15 mouse cellular contexts compared by ENCODE assay signal in genomic region chr2:156260968-156261367, GRCm38 (mm10). TPM values are rescaled to one million over a fixed set of nuclear protein-coding genes. Genes with fewer than 3 reads are reported as not detected.
DNase-seq lines count a peak whose midpoint lies in the region; ATAC-seq and TF ChIP-seq lines count a peak whose summit lies in the region.
"Had no signal": no experiment of that assay in that cellular context is flagged by ENCODE, and none has a peak within 500 bp of the region (broad histone marks: within the 10 kb centered on the region; RNA-seq: fewer than 3 reads in every experiment).

No protein-coding gene starts in this region.

- TF ChIP-seq POLR2A in CH12.LX (IDR thresholded peaks at IDR 0.05; ENCODE audit: low read depth, low read length) = no peak
- no peak for TF ChIP-seq POLR2A in cortical plate, adult 2 months (IDR thresholded peaks at IDR 0.05; ENCODE audit: extremely low read depth, insufficient read depth, low read length)

- no peaks in the 10 kb centered on the region; the same call in 1 of the 2 replicates for H3K79me2 ChIP-seq in CH12.LX (replicated peaks; ENCODE audit: control insufficient read depth, extremely low read depth, insufficient read depth, poor library complexity, severe bottlenecking)

- no peak for ATAC-seq in liver, postnatal 0 days
- no peak for ATAC-seq in liver, embryonic 12.5 days
- no peak for ATAC-seq in granulocyte monocyte progenitor cell, adult 5-6 weeks (replicated peaks; ENCODE audit: poor library complexity, severe bottlenecking)
- ATAC-seq: forebrain, embryonic 15.5 days had no signal

- peaks cover 17% of the 10 kb centered on the region for H3K4me1 ChIP-seq in liver, postnatal 0 days (ENCODE audit: insufficient read depth)
- peaks cover 17% of the 10 kb centered on the region for H3K4me1 ChIP-seq in liver, embryonic 12.5 days
- H3K4me1 ChIP-seq in CH12.LX (ENCODE audit: control insufficient read depth in 1 of 2, insufficient read depth in 2 of 2) = peaks cover 30 to 81% of the 10 kb centered on the region in 2 experiments
- peaks cover 2% of the 10 kb centered on the region for H3K4me1 ChIP-seq in cortical plate, adult 2 months (ENCODE audit: control insufficient read depth, insufficient read depth, low read length)
- H3K4me1 ChIP-seq: embryonic facial prominence, embryonic 12.5 days had no signal

- TF ChIP-seq EP300 in liver, postnatal 0 days (IDR thresholded peaks at IDR 0.05; ENCODE audit: low read depth) = no peak
- TF ChIP-seq EP300 in CH12.LX (IDR thresholded peaks at IDR 0.05; ENCODE audit: low read length) = no peak

- H3K27ac ChIP-seq in gastrocnemius, adult 2 months = no peak overlapping the region
- no peak overlapping the region for H3K27ac ChIP-seq in liver, postnatal 0 days (ENCODE audit: low read depth)
- no peak overlapping the region for H3K27ac ChIP-seq in liver, embryonic 12.5 days
- H3K27ac ChIP-seq in CH12.LX (ENCODE audit: insufficient read depth, low read depth) = no peak overlapping the region
- no peak overlapping the region for H3K27ac ChIP-seq in cortical plate, adult 2 months (ENCODE audit: insufficient read depth, low read length)
- H3K27ac ChIP-seq: embryonic facial prominence, embryonic 12.5 days; forebrain, embryonic 15.5 days; heart, embryonic 10.5 days; hindbrain, embryonic 12.5 days had no signal

- intact Hi-C loops in gastrocnemius, adult 2 months (cut with DNase I) = no loop called here

- no peak for DNase-seq in gastrocnemius, adult 2 months
- DNase-seq in gastrocnemius, postnatal 25 days = no peak
- DNase-seq in liver, postnatal 0 days = no peak
- DNase-seq in CH12.LX (ENCODE audit: extremely low read depth) = no peak
- no peak for DNase-seq in right cerebral cortex, postnatal 14 days
- DNase-seq: adrenal gland, adult 2 months; thymus, postnatal 4 days had no signal

- H3K4me3 ChIP-seq in gastrocnemius, adult 2 months = no peak overlapping the region
- no peak overlapping the region for H3K4me3 ChIP-seq in liver, postnatal 0 days (ENCODE audit: low read depth, low read length)
- H3K4me3 ChIP-seq in liver, embryonic 12.5 days = no peak overlapping the region
- H3K4me3 ChIP-seq in CH12.LX (replicated peaks in 1 of 3; ENCODE audit: low read depth in 2 of 3, low read length in 2 of 3, poor library complexity in 1 of 3) = no peak overlapping the region
- H3K4me3 ChIP-seq in cortical plate, adult 2 months (ENCODE audit: insufficient read depth, low read length) = no peak overlapping the region
- H3K4me3 ChIP-seq: embryonic facial prominence, embryonic 12.5 days; forebrain, embryonic 15.5 days; heart, embryonic 10.5 days; hindbrain, embryonic 12.5 days had no signal

- TF ChIP-seq CTCF in gastrocnemius, adult 2 months (IDR thresholded peaks at IDR 0.05) = peak; percentile 51
- TF ChIP-seq CTCF in liver, postnatal 0 days (IDR thresholded peaks at IDR 0.05; ENCODE audit: low read depth) = peak; percentile 50
- TF ChIP-seq CTCF in CH12.LX (conservative IDR thresholded peaks at IDR 0.05 in 1 of 2, IDR thresholded peaks at IDR 0.05 in 1 of 2; ENCODE audit: low read depth in 2 of 2, low read length in 2 of 2) = peak in 1 of 2 experiments; percentile 54; a peak in 2 of 4 replicates
- peak; percentile 20; the same call in 1 of the 2 replicates for TF ChIP-seq CTCF in cortical plate, adult 2 months (IDR thresholded peaks at IDR 0.05; ENCODE audit: extremely low read depth, insufficient read depth, low read length)

- H3K27me3 ChIP-seq in liver, postnatal 0 days (ENCODE audit: insufficient read depth, low read length) = no peaks in the 10 kb centered on the region
- H3K27me3 ChIP-seq in liver, embryonic 12.5 days (replicated peaks) = no peaks in the 10 kb centered on the region
- no peaks in the 10 kb centered on the region for H3K27me3 ChIP-seq in CH12.LX (replicated peaks)
- H3K27me3 ChIP-seq: embryonic facial prominence, embryonic 12.5 days; forebrain, embryonic 15.5 days; hindbrain, embryonic 12.5 days had no signal

- WGBS in liver, postnatal 0 days (ENCODE audit: insufficient replicate concordance) = 86% methylated on average over 2 of the region's 2 CpGs
- WGBS in liver, embryonic 12.5 days (ENCODE audit: insufficient replicate concordance) = 82% methylated on average over 2 of the region's 2 CpGs

- peak; percentile 55 for TF ChIP-seq RAD21 in CH12.LX (IDR thresholded peaks at IDR 0.05; ENCODE audit: low read depth, low read length)

- in situ Hi-C loops in CH12.LX (cut with MboI; ENCODE audit: low pct_ligation_motif_present, low pct_unique_long_range_greater_than_20kb, low sequenced_read_pairs) = no loop called here

- H3K9ac ChIP-seq in liver, postnatal 0 days (replicated peaks) = no peak overlapping the region
- H3K9ac ChIP-seq in liver, embryonic 12.5 days = no peak overlapping the region
- H3K9ac ChIP-seq in CH12.LX (ENCODE audit: insufficient read depth, low read depth) = no peak overlapping the region
- H3K9ac ChIP-seq: embryonic facial prominence, embryonic 12.5 days; forebrain, embryonic 15.5 days; hindbrain, embryonic 12.5 days had no signal

- H3K36me3 ChIP-seq in liver, postnatal 0 days (replicated peaks; ENCODE audit: insufficient read depth, low read length) = peaks cover 6% of the 10 kb centered on the region; the same call in 1 of the 2 replicates
- peaks cover 26% of the 10 kb centered on the region for H3K36me3 ChIP-seq in liver, embryonic 12.5 days
- peaks cover 10 to 49% of the 10 kb centered on the region in 2 experiments for H3K36me3 ChIP-seq in CH12.LX (replicated peaks in 1 of 2; ENCODE audit: control insufficient read depth in 1 of 2, insufficient read depth in 1 of 2, low read length in 1 of 2)

- no peak overlapping the region for H3K4me2 ChIP-seq in liver, postnatal 0 days (ENCODE audit: low read depth, low read length)
- H3K4me2 ChIP-seq in liver, embryonic 12.5 days = no peak overlapping the region
- H3K4me2 ChIP-seq in CH12.LX (ENCODE audit: insufficient read depth, low read depth, poor library complexity, severe bottlenecking) = no peak overlapping the region
- H3K4me2 ChIP-seq: embryonic facial prominence, embryonic 12.5 days; forebrain, embryonic 15.5 days; hindbrain, embryonic 12.5 days had no signal

- no peaks in the 10 kb centered on the region for H3K9me3 ChIP-seq in liver, postnatal 0 days (ENCODE audit: low read length)
- H3K9me3 ChIP-seq in liver, embryonic 12.5 days (replicated peaks) = no peaks in the 10 kb centered on the region
- no peaks in the 10 kb centered on the region for H3K9me3 ChIP-seq in CH12.LX (replicated peaks; ENCODE audit: low read length)
- H3K9me3 ChIP-seq: embryonic facial prominence, embryonic 12.5 days; forebrain, embryonic 15.5 days; G1E; heart, embryonic 10.5 days; hindbrain, embryonic 12.5 days had no signal

- dilution Hi-C loops in CH12.LX (cut with MboI; ENCODE audit: extremely low pct_ligation_motif_present, extremely low pct_unique_long_range_greater_than_20kb, low sequenced_read_pairs) = no loop called here

TF ChIP-seq in CH12.LX, 34 proteins besides CTCF, POLR2A, EP300 and RAD21:
- no peak for TF ChIP-seq JUN (IDR thresholded peaks at IDR 0.05; ENCODE audit: insufficient read depth, low read depth, low read length)
- TF ChIP-seq MEF2A (IDR thresholded peaks at IDR 0.05; ENCODE audit: borderline replicate concordance, low read depth, low read length) = no peak
- TF ChIP-seq IRF4 (IDR thresholded peaks at IDR 0.05; ENCODE audit: low read depth, low read length) = no peak
- TF ChIP-seq SMC3 (IDR thresholded peaks at IDR 0.05; ENCODE audit: low read depth, low read length) = peak; percentile 18; the same call in 1 of the 2 replicates

RNA-seq across cellular contexts. Expression of gene Cnbd2, which starts 51.1 kb away (rescaled TPM):
- under 1 TPM; 0.86 to 0.92 TPM for total RNA-seq in gastrocnemius, adult 2 months (2021)
- under 1 TPM; 0.84 to 0.91 TPM for total RNA-seq in gastrocnemius, postnatal 25 days (2021)
- polyA plus RNA-seq in liver, postnatal 0 days (2015; fragmentation: Nextera tagmentation; extraction: Ambion mirVana) = 3.5 and 4.0 TPM in 2 replicates
- polyA plus RNA-seq in liver, embryonic 12.5 days (2016; fragmentation: Nextera tagmentation; extraction: Ambion mirVana) = 2.0 TPM in 2 replicates
- total RNA-seq in CH12.LX (2012; rRNA removed) (2.1 and 3.0 TPM in 2 replicates), CH12.LX (2014; rRNA removed) (0.99 and 1.0 TPM in 2 replicates)
- polyA plus RNA-seq in CH12.LX (2012; ENCODE audit: insufficient read length, low read depth) = 2.7 and 3.6 TPM in 2 replicates
- 6.0 and 8.9 TPM in 2 replicates for polyA plus RNA-seq in cortical plate, adult 2 months (2012; rRNA removed)
- 3.4 and 4.0 TPM in 2 replicates for total RNA-seq in granulocyte monocyte progenitor cell, adult 5-6 weeks (2014; fragmentation: Nextera tagmentation)
- total RNA-seq in granulocyte monocyte progenitor cell, adult 5-6 weeks (2017) = 2.6 and 6.5 TPM in 2 replicates

RNA-seq across cellular contexts. Expression of gene Scand1, which starts 51.5 kb away (rescaled TPM):
- total RNA-seq in gastrocnemius, adult 2 months (2021) = 10 to 100 TPM; 61.0 to 61.2 TPM
- total RNA-seq in gastrocnemius, postnatal 25 days (2021) = 10 to 100 TPM; 58.5 to 59.5 TPM
- 56.7 and 70.2 TPM in 2 replicates for polyA plus RNA-seq in liver, postnatal 0 days (2015; fragmentation: Nextera tagmentation; extraction: Ambion mirVana)
- polyA plus RNA-seq in liver, embryonic 12.5 days (2016; fragmentation: Nextera tagmentation; extraction: Ambion mirVana) = 57.4 and 65.1 TPM in 2 replicates
- total RNA-seq in CH12.LX (2012; rRNA removed) = 64.0 and 72.6 TPM in 2 replicates
- 78.5 and 86.6 TPM in 2 replicates for total RNA-seq in CH12.LX (2014; rRNA removed)
- 48.5 and 48.7 TPM in 2 replicates for polyA plus RNA-seq in CH12.LX (2012; ENCODE audit: insufficient read length, low read depth)
- 75.3 and 75.4 TPM in 2 replicates for polyA plus RNA-seq in cortical plate, adult 2 months (2012; rRNA removed)
- 0.60 and 5.4 TPM in 2 replicates for total RNA-seq in granulocyte monocyte progenitor cell, adult 5-6 weeks (2014; fragmentation: Nextera tagmentation)
- total RNA-seq in granulocyte monocyte progenitor cell, adult 5-6 weeks (2017) = 20.9 and 28.4 TPM in 2 replicates
